Mouse (Mus musculus): Measurements from ENCODE around the gene Pnmt. TPM values are rescaled to one million over a fixed set of nuclear protein-coding genes. Genes with fewer than 3 reads are reported as not detected.

Pnmt gene
- polyA plus RNA-seq, 1 experiment from 2014 or later, result 0.62 TPM

GRCm38 (mm10) chr11:98395041-98395440 lies 8.8 kb downstream of the Pnmt start:
- no peaks in the 10 kb centered on the region for H3K36me3 ChIP-seq (ENCODE audit: control insufficient read depth, insufficient read depth, low read length)
- no peaks in the 10 kb centered on the region for H3K9me3 ChIP-seq (ENCODE audit: control insufficient read depth, low read length)
- H3K4me1 ChIP-seq (ENCODE audit: control insufficient read depth, insufficient read depth, low read length), result peaks cover 7% of the 10 kb centered on the region
- no peak overlapping the region for H3K4me3 ChIP-seq (replicated peaks; ENCODE audit: low read depth, low read length)
- no peak overlapping the region for H3K4me2 ChIP-seq (ENCODE audit: low read length)
- no peak for ATAC-seq (ENCODE audit: low FRiP score, low TSS enrichment)
- DNase-seq, result no peak
- H3K9ac ChIP-seq (replicated peaks; ENCODE audit: low read length), result no peak overlapping the region
- WGBS, result 48% methylated on average over 4 of the region's 4 CpGs
- H3K27me3 ChIP-seq (ENCODE audit: control insufficient read depth, insufficient read depth, low read length), result no peaks in the 10 kb centered on the region; the same call in 1 of the 2 replicates
- H3K27ac ChIP-seq (replicated peaks; ENCODE audit: low read depth, low read length), result no peak overlapping the region

GRCm38 (mm10) chr11:98397946-98398345 lies 11.7 kb downstream of the Pnmt start:
- no peaks in the 10 kb centered on the region for H3K36me3 ChIP-seq (ENCODE audit: control insufficient read depth, insufficient read depth, low read length)
- no peaks in the 10 kb centered on the region for H3K9me3 ChIP-seq (ENCODE audit: control insufficient read depth, low read length)
- DNase-seq (no peak), ATAC-seq (ENCODE audit: low FRiP score, low TSS enrichment) (no peak)
- no peaks in the 10 kb centered on the region for H3K27me3 ChIP-seq (ENCODE audit: control insufficient read depth, insufficient read depth, low read length)
- 88% methylated on average over 7 of the region's 7 CpGs for WGBS
- H3K9ac ChIP-seq (replicated peaks; ENCODE audit: low read length), result no peak overlapping the region
- no peak overlapping the region for H3K4me2 ChIP-seq (ENCODE audit: low read length)
- peaks cover 13% of the 10 kb centered on the region for H3K4me1 ChIP-seq (ENCODE audit: control insufficient read depth, insufficient read depth, low read length)
- H3K27ac ChIP-seq (replicated peaks; ENCODE audit: low read depth, low read length), result no peak overlapping the region
- no peak overlapping the region for H3K4me3 ChIP-seq (replicated peaks; ENCODE audit: low read depth, low read length)

GRCm38 (mm10) chr11:98400161-98400726 lies 14.0 kb downstream of the Pnmt start, which contains the start of gene Pgap3:
Pgap3 (minus strand) TSS chr11:98400490.
- DNase-seq, result peak; percentile 94
- WGBS, result under 1% methylated on average over 40 of the region's 40 CpGs

GRCm38 (mm10) chr11:98400816-98401215 lies 14.6 kb downstream of the Pnmt start:
- peaks cover 13% of the 10 kb centered on the region for H3K4me1 ChIP-seq (ENCODE audit: control insufficient read depth, insufficient read depth, low read length)
- no peaks in the 10 kb centered on the region for H3K9me3 ChIP-seq (ENCODE audit: control insufficient read depth, low read length)
- peak overlapping the region; percentile 58 for H3K4me2 ChIP-seq (ENCODE audit: low read length)
- H3K9ac ChIP-seq (replicated peaks; ENCODE audit: low read length), result peak overlapping the region; percentile 58; the same call in 1 of the 2 replicates
- H3K27ac ChIP-seq (replicated peaks; ENCODE audit: low read depth, low read length), result peak overlapping the region; percentile 94
- H3K4me3 ChIP-seq (replicated peaks; ENCODE audit: low read depth, low read length), result peak overlapping the region; percentile 54
- ATAC-seq (ENCODE audit: low FRiP score, low TSS enrichment) (no peak), DNase-seq (no peak)
- H3K36me3 ChIP-seq (ENCODE audit: control insufficient read depth, insufficient read depth, low read length), result no peaks in the 10 kb centered on the region
- 59% methylated on average over 3 of the region's 3 CpGs for WGBS
- H3K27me3 ChIP-seq (ENCODE audit: control insufficient read depth, insufficient read depth, low read length), result no peaks in the 10 kb centered on the region

More at GRCm38 (mm10) chr11:98400161-98400726, 14.0 kb downstream of the Pnmt start, which contains the start of gene Pgap3:
- ATAC-seq (ENCODE audit: low FRiP score, low TSS enrichment), result peak; percentile 91
- Histone ChIP-seq H3K4me2 (ENCODE audit: low read length) (peak within 1 kb of the TSS; percentile 58), H3K9ac (replicated peaks; ENCODE audit: low read length) (peak within 1 kb of the TSS; percentile 58), H3K36me3 (ENCODE audit: control insufficient read depth, insufficient read depth, low read length) (no peaks in the 10 kb centered on the region), H3K4me1 (ENCODE audit: control insufficient read depth, insufficient read depth, low read length) (peaks cover 13% of the 10 kb centered on the region), H3K27me3 (ENCODE audit: control insufficient read depth, insufficient read depth, low read length) (no peaks in the 10 kb centered on the region), H3K9me3 (ENCODE audit: control insufficient read depth, low read length) (no peaks in the 10 kb centered on the region), H3K4me3 (replicated peaks; ENCODE audit: low read depth, low read length) (peak within 1 kb of the TSS; percentile 54), H3K27ac (replicated peaks; ENCODE audit: low read depth, low read length) (peak within 1 kb of the TSS; percentile 94)

- ATAC-seq (ENCODE audit: low FRiP score, low TSS enrichment) (no peak), DNase-seq (no peak)
- 74% methylated on average over 6 of the region's 6 CpGs for WGBS
- no peaks in the 10 kb centered on the region for H3K9me3 ChIP-seq (ENCODE audit: control insufficient read depth, low read length)
- H3K36me3 ChIP-seq (ENCODE audit: control insufficient read depth, insufficient read depth, low read length), result no peaks in the 10 kb centered on the region
- no peaks in the 10 kb centered on the region; the same call in 1 of the 2 replicates for H3K4me1 ChIP-seq (ENCODE audit: control insufficient read depth, insufficient read depth, low read length)
- H3K27ac ChIP-seq (replicated peaks; ENCODE audit: low read depth, low read length), result no peak overlapping the region
- no peak overlapping the region for H3K9ac ChIP-seq (replicated peaks; ENCODE audit: low read length)
- no peaks in the 10 kb centered on the region for H3K27me3 ChIP-seq (ENCODE audit: control insufficient read depth, insufficient read depth, low read length)
- no peak overlapping the region for H3K4me3 ChIP-seq (replicated peaks; ENCODE audit: low read depth, low read length)
- no peak overlapping the region for H3K4me2 ChIP-seq (ENCODE audit: low read length)
These were observed 20.4 kb downstream of the Pnmt start for GRCm38 (mm10) chr11:98406621-98407020.

- ATAC-seq (ENCODE audit: low FRiP score, low TSS enrichment), result no peak
- no peak for DNase-seq
- WGBS, result 50% methylated on average over 8 of the region's 8 CpGs
- H3K4me1 ChIP-seq (ENCODE audit: control insufficient read depth, insufficient read depth, low read length), result peaks cover 10% of the 10 kb centered on the region
- no peaks in the 10 kb centered on the region for H3K36me3 ChIP-seq (ENCODE audit: control insufficient read depth, insufficient read depth, low read length)
- no peaks in the 10 kb centered on the region for H3K9me3 ChIP-seq (ENCODE audit: control insufficient read depth, low read length)
- H3K9ac ChIP-seq (replicated peaks; ENCODE audit: low read length), result no peak overlapping the region
- peaks cover 11% of the 10 kb centered on the region for H3K27me3 ChIP-seq (ENCODE audit: control insufficient read depth, insufficient read depth, low read length)
- no peak overlapping the region for H3K4me3 ChIP-seq (replicated peaks; ENCODE audit: low read depth, low read length)
- H3K4me2 ChIP-seq (ENCODE audit: low read length), result peak overlapping the region; percentile 22
- no peak overlapping the region for H3K27ac ChIP-seq (replicated peaks; ENCODE audit: low read depth, low read length)
These were observed 22.6 kb downstream of the Pnmt start for GRCm38 (mm10) chr11:98408872-98409271.

- H3K4me2 ChIP-seq (ENCODE audit: low read length), result peak overlapping the region; percentile 22
- peaks cover 13% of the 10 kb centered on the region for H3K4me1 ChIP-seq (ENCODE audit: control insufficient read depth, insufficient read depth, low read length)
- H3K27me3 ChIP-seq (ENCODE audit: control insufficient read depth, insufficient read depth, low read length), result peaks cover 11% of the 10 kb centered on the region
- 4% methylated on average over 10 of the region's 10 CpGs for WGBS
- no peak overlapping the region for H3K27ac ChIP-seq (replicated peaks; ENCODE audit: low read depth, low read length)
- H3K4me3 ChIP-seq (replicated peaks; ENCODE audit: low read depth, low read length), result no peak overlapping the region
- H3K36me3 ChIP-seq (ENCODE audit: control insufficient read depth, insufficient read depth, low read length), result no peaks in the 10 kb centered on the region
- no peaks in the 10 kb centered on the region for H3K9me3 ChIP-seq (ENCODE audit: control insufficient read depth, low read length)
- DNase-seq, result peak; percentile 55
- 0 out of 2 replicates have a peak, but pooled peaks have one; percentile 27 for ATAC-seq (ENCODE audit: low FRiP score, low TSS enrichment)
- no peak overlapping the region for H3K9ac ChIP-seq (replicated peaks; ENCODE audit: low read length)
These were observed 23.1 kb downstream of the Pnmt start for GRCm38 (mm10) chr11:98409341-98409822.

GRCm38 (mm10) chr11:98412273-98412796 lies 26.1 kb downstream of the Pnmt start, which contains the start of gene Erbb2:
Erbb2 (plus strand) TSS chr11:98412470.
- no peaks in the 10 kb centered on the region for H3K36me3 ChIP-seq (ENCODE audit: control insufficient read depth, insufficient read depth, low read length)
- peak within 1 kb of the TSS; percentile 57 for H3K9ac ChIP-seq (replicated peaks; ENCODE audit: low read length)
- H3K27ac ChIP-seq (replicated peaks; ENCODE audit: low read depth, low read length), result peak within 1 kb of the TSS; percentile 64
- H3K27me3 ChIP-seq (ENCODE audit: control insufficient read depth, insufficient read depth, low read length), result peaks cover 11% of the 10 kb centered on the region
- ATAC-seq (ENCODE audit: low FRiP score, low TSS enrichment) (peak; percentile 46), DNase-seq (peak; percentile 76)
- H3K4me2 ChIP-seq (ENCODE audit: low read length), result peak within 1 kb of the TSS; percentile 94
- peaks cover 13% of the 10 kb centered on the region for H3K4me1 ChIP-seq (ENCODE audit: control insufficient read depth, insufficient read depth, low read length)
- no peaks in the 10 kb centered on the region for H3K9me3 ChIP-seq (ENCODE audit: control insufficient read depth, low read length)
- peak within 1 kb of the TSS; percentile 55 for H3K4me3 ChIP-seq (replicated peaks; ENCODE audit: low read depth, low read length)
- 0% methylated on average over 43 of the region's 49 CpGs for WGBS

Data from midbrain, embryonic 14.5 days (tissue).